Mouse (Mus musculus) heart, postnatal 0 days (tissue): Measurements from ENCODE around the gene Pde8a.

Source experiments
- CTCF ChIP-seq: IDR thresholded peaks from 2 replicates; pipeline ENCODE4 v1.5.1; 2016; ENCODE audit warnings: antibody characterized with exemption, control low read depth, low read depth
- EP300 ChIP-seq: IDR thresholded peaks from 2 replicates; pipeline ENCODE4 v1.6.1; 2016; ENCODE audit warnings: antibody characterized with exemption, low read depth

- TF ChIP-seq CTCF (no peak), EP300 (no peak)
These were observed 159.0 kb downstream of the Pde8a start for GRCm38 (mm10) chr7:81372337-81372920.
